Mouse (Mus musculus): ENCODE data around the gene Gm32802.

GRCm38 (mm10) chr10:118250852-118251295, 7.6 kb upstream of the Gm32802 start:
- TF ChIP-seq CTCF (IDR thresholded peaks at IDR 0.05; ENCODE audit: borderline replicate concordance, control insufficient read depth, extremely low read depth, insufficient read depth, low read length, poor library complexity) (peak; percentile 42; the same call in 1 of the 2 replicates), POLR2A (IDR thresholded peaks at IDR 0.05; ENCODE audit: control insufficient read depth, extremely low read depth, insufficient read depth, low read length, poor library complexity) (no peak)

Data from thymus, adult 2 months (tissue).